Mouse (Mus musculus) granulocyte monocyte progenitor cell, adult 5-6 weeks (primary cell): ENCODE measurements around the gene Gba2. TPM values are rescaled to one million over a fixed set of nuclear protein-coding genes. Genes with fewer than 3 reads are reported as not detected.
A peak's percentile ranks its signal among the peaks of the same experiment; 100 is the strongest.

ENCODE experiments used
- ATAC-seq: replicated peaks from 2 replicates; pipeline ENCODE4 v1.8.0; 2016; ENCODE audit warnings: mild to moderate bottlenecking, moderate TSS enrichment, inconsistent platforms; ENCODE audit not compliant: poor library complexity, severe bottlenecking
- total RNA-seq, 2 experiments: library from RNA; stranded (forward) in 1 of 2; stranded (reverse) in 1 of 2; fragments of 200-712, 200-1000 nt in 1 of 2; fragments of >200 nt in 1 of 2; fragmentation: Nextera tagmentation in 1 of 2; gene quantifications; 2 replicates each; pipeline ENCODE4 v1.2.3; 2014 to 2017

Gene Gba2
- total RNA-seq, 2 experiments from 2014 or later = 8.4 to 10.6 TPM

- no peak for ATAC-seq
These were observed 4.7 kb upstream of the Gba2 start for GRCm38 (mm10) chr4:43583421-43583820.

- no peak for ATAC-seq
These were observed 3.6 kb upstream of the Gba2 start for GRCm38 (mm10) chr4:43582241-43582640.

DNA sequence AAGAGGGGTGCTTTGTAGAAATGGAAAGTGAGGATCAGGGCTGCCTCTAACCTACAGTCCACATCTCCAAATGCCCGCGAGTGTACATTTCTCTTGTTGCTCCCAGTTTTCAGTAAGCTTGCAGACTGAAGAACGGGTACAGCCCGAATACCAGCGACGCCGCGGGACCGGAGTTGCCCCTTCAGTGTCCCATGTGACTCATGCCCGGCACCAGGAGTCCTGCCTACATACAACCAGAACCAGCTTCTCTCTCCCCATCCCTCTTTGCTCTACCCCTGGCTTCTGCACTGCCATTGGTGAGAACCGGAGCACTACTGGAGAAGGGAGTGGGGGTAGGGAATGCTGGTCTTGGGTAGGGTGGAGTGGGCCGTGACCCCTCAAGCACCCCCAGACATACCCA, 2.7 kb upstream of the Gba2 start:
- no peak for ATAC-seq

DNA sequence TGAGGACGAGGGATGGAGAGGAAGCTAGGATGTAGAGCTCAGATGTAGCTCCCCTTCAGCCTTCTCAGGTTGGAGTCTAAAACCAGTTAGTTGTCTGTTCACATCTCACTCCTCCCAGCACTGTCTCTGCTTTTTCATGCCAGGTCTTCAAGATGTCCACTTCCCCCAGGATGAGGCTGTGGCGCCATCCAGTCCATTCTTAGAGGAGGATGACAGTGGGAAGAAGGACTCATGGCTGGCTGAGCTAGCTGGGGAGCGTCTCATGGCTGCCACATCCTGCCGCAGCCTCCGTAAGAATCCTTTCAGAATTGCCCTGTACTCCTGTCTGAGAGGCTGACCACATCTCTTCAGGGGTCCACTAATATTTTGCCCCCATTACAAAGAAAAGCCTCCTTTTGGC, 2.0 kb upstream of the Gba2 start:
- no peak for ATAC-seq

DNA sequence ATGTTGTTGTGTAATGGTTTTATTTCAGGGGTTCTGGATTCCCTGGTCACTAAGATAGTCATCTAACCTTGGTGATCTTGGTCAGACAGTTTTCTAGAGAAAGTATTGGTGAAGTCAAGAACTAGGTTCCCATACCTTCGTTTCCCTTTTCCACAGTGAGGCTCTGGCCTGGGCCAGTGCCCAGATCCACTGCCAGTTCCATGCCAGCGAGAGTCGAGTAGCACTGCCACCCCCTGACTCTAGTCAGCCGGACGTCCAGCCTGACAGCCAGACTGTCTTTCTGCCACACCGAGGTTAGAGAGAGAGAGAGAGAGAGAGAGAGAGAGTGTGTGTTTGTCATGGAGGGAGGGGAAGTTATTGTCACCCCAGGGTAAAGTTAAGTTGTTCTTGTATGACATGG, 1.1 kb upstream of the Gba2 start:
- ATAC-seq = no peak

GRCm38 (mm10) chr4:43579256-43579655, 583 bp upstream of the Gba2 start:
- ATAC-seq = no peak

DNA sequence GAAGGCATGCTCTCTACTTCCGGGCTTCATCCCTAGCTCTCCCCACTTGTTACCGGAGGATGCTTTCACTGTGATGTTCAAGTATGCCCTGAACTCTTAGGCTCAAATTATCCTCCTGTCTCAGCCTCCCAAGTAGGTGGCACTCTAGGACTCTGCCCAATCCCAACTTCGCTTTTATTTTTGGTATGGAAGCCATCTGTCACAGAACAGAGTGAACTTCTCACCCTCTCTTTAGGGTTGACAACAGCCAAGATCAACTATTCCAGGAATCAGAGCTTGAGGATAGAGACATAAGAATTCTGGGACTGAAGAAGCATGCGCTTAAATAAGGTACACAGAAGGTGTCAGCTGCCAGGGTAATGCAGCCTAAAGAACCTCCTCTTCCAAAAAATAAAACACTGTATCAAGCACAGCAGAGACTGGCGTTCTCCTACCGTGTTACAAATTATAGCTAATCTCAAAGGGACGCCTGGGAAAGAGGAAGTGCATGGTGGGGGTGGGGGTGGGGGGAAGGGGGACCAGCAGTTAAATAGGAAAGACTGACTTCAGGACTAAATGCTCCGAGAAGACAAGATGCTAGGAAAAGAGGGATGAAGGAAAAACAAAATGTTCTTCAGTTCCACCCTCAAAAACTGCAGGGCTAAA, 1.3 kb downstream of the Gba2 start:
- ATAC-seq = no peak

- no peak for ATAC-seq
These were observed 3.3 kb downstream of the Gba2 start for GRCm38 (mm10) chr4:43575356-43575755.

- ATAC-seq = no peak
These were observed 5.1 kb downstream of the Gba2 start for GRCm38 (mm10) chr4:43573561-43573960.

- ATAC-seq = peak; percentile 56; the same call in 1 of the 2 replicates
These were observed 7.2 kb downstream of the Gba2 start for GRCm38 (mm10) chr4:43571395-43572045.

- ATAC-seq = no peak
These were observed 11.5 kb downstream of the Gba2 start for GRCm38 (mm10) chr4:43567140-43567539.

DNA sequence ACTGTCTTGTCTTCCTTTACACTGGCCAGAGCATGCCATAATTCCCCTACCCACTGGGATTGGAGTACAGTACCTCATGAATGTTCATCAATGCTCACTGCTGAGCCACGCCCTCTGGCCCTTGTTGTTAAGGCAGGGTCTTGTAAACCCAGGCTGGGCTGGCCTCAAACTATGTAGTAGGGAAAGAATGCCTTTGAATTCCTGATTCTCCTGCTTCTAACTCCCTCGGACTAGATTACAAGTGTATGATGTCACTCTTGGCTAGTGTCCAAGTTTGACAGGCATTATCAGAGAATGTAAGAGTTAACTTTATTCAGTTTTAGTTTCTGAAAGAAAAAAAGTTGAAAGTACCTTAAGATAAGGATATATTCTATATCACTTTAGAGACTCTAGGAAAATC, 14.4 kb downstream of the Gba2 start:
- no peak for ATAC-seq

DNA sequence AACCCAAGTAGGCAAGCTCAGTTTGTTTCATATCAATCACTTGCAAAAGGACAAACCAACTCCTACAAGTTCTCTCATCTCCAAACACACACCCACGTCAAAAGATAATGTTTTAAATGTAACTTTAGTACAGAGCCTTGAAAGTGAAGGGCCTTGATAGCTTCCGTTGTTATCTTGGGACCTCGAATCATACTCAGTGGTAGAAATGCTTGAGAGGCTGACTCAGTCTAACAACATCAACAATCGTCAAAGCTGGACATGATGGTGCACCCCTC, 15.1 kb downstream of the Gba2 start:
- no peak for ATAC-seq

- ATAC-seq = no peak
These were observed 15.7 kb downstream of the Gba2 start for GRCm38 (mm10) chr4:43562769-43563600.

DNA sequence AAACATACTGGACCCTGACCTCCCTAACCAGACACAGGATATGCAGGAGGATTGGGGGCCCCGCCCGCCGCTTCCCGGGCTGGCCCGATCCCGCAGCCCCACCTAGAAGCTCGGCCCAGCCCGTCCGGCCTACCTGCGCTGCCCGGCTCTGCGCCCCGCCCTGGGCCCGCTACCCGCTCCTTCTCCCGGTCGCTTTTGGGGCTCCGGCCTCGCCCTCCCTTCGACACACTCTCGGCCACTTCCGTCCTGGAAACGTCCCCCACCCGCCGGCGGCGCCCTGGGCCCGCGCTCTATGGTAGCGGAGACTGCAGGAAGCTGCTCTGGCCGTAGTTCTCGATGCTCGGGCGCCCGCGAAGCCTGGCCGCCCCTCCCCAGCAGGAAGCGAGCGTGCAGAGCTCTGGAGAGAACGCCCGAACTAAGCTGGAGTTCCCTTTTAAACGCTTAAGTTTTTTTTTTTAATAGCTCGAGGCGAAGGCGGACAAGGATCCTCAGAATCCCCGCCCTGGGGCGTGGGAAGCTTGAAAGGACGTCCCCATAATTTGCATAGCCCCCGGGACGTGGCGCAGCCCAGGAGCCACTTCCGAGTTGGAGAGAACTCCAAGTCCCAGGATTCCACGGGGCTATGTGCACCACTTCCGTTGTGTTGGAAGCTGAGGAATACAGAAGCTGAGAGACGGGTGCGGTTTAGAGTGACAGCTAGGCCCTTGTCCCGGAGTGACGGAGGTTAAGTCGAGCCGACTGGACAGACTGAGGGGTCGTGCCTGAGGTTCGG, 16.5 kb downstream of the Gba2 start, which contains the start of the genes Creb3 and Tln1:
Gene Creb3 (plus strand): TSS at position 336 of the 772 bp plus-strand sequence.
Gene Tln1 (minus strand): TSS at position 695 of the 772 bp plus-strand sequence.
- peak; percentile 72 for ATAC-seq

DNA sequence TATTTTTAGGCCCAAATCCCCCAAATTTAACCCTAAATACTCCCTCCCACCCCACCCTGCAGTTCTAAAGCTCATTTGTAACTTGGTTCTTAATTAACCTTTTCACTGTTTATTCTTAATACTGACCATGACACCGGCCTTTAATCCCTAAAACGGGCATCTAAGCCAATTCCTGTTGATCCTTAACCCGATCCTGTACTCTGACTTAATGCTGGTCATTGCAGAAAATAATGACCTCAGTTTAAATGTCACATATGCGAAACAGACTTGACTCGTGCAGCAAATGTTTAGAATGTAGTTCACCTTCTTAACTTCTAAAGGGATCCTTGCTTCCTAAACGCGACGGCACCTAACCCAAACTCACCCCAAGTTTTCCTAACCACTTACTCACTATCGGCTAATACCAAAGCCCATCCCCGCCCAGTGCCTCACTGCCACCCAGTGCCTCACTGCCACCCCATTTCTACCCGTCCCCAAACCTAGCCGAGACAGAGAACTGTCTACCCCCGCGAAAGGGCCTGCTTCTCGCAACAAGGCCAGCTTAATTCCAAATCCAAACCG, 17.2 kb downstream of the Gba2 start:
- ATAC-seq = no peak

- ATAC-seq = no peak
These were observed 17.7 kb downstream of the Gba2 start for GRCm38 (mm10) chr4:43560976-43561375.

DNA sequence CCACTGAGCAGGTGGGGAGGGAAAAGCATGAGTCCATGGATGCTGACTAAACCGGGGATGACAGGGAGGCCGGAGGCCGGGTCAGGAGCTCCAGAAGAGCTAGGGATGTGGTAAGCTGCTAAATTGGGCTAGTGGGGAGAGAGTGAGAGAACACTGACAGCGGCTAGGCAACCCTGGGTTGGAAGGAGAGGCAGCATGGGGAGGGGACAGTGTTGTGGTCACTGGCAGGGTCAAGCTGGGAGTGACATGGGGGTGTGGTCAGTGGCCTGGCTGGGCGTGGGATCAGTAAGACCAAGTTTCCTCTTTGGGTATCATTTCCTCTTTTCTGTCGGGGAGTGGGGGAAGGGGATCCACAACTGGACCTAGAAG, 18.4 kb downstream of the Gba2 start:
- ATAC-seq = peak; percentile 48

- ATAC-seq = no peak
These were observed 19.0 kb downstream of the Gba2 start for GRCm38 (mm10) chr4:43559519-43560242.
